Mouse (Mus musculus): ENCODE data around the gene Rbms3.

Gene Rbms3

DNA sequence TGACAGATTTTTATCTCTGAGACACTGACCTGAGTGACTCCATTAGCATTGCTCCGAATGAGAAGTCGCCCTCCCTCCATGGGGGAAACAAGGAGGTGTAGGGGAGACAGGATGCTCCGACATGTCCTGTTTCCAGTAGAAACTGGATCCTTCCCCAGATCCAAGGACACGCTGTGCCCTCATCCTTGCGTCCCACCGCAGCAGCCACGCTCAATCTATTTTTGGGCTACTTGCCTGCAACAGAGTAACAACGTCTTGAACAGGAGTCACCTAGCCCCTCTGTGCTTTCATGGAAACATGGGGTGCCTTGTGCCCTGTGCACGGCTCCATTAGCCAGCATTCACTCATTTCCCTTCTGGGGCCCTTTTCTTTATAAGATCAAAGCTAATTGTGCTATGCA is at the start of gene Rbms3:
Rbms3 (minus strand) TSS at position 143 of the 400 bp plus-strand sequence.
- no peak for DNase-seq (ENCODE audit: low spot score in 2 of 2)

GRCm38 (mm10) chr9:117673311-117673710 is 43.6 kb upstream of the Rbms3 start:
- DNase-seq (ENCODE audit: low spot score in 2 of 2): no peak

- DNase-seq (ENCODE audit: low spot score in 2 of 2): no peak
Measured at GRCm38 (mm10) chr9:117654626-117655025, 24.9 kb upstream of the Rbms3 start.

- no peak for DNase-seq (ENCODE audit: low spot score in 2 of 2)
Measured at GRCm38 (mm10) chr9:117653641-117654040, 23.9 kb upstream of the Rbms3 start.

GRCm38 (mm10) chr9:117646131-117646530 is 16.4 kb upstream of the Rbms3 start:
- DNase-seq (ENCODE audit: low spot score in 2 of 2): no peak

DNA sequence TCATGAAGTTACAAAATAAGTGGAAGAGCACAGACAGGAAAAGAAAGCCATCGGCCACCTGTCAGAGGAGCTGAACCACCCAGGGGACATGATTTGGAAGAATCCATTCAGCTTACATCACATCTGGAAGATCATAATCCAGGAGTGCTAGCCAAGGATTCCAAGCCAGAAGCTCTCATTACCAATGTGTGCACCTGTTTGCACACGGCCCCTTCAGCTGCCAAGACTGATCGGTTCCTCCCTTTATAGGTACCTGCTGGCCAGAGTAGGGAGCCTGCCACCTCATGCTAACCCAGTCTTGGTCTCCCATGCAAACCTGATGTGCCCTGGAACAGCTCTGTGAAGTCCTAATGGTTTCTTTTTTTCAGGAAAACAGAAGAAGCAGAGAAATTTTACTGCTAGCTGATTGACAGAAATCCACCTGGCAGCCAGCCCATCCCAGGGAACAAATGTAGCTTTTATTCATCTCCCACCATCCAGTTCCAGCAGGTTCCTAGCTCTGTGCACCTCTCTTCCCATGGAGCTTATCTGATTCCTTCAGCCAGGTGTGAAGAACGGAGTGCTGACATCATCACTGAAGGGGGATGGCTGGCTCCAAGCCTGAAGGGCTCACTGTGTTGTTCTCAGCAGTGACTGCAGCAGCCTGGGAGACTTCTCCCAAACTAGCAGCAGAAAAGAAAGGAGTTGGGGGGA is 11.5 kb upstream of the Rbms3 start:
- no peak for DNase-seq (ENCODE audit: low spot score in 2 of 2)

- no peak for DNase-seq (ENCODE audit: low spot score in 2 of 2)
Measured at GRCm38 (mm10) chr9:117638623-117639185, 9.0 kb upstream of the Rbms3 start.

- DNase-seq (ENCODE audit: low spot score in 2 of 2): no peak
Measured at GRCm38 (mm10) chr9:117636492-117636891, 6.8 kb upstream of the Rbms3 start.

DNA sequence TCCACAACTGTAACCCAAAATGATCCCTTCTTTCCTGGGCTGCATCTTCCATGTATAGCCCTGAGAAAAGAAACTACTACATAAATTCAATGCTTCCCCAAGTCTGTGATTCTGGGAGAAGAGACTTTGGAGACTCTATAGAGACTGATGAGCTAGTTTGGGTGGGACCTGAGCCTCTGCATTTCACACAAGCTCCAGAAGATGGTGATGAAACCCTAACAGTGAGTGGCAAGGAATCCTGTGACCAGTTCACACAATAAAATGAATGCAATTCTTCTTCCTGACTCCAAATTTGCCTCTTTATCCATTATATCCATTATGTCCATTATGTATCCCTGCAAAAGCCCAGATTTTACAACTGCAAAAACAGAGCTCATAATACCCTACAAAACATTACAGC is 2.5 kb downstream of the Rbms3 start:
- DNase-seq (ENCODE audit: low spot score in 2 of 2): no peak

- DNase-seq (ENCODE audit: low spot score in 2 of 2): peak in 1 of 2 experiments; percentile 45
Measured at GRCm38 (mm10) chr9:117600781-117601180, 28.9 kb downstream of the Rbms3 start.

DNA sequence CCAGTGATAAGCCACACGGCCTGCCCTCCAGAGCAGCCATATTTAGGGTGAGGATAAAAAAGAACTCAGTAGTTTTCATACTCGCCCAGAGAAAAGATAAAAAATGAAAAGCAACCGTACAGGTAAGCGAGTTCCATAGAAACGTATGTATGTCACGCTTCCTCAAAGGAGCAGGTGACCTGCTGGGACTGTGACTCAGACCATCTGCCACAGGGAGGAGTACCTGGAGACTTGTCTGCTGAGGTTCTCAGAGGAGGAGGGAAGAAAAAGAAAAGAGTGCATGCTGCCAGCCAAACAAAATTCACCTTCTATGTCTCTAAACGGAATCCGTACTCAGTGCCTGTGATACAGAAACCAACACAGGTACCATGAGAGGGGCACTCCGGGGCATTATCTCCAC is 30.4 kb downstream of the Rbms3 start:
- no peak for DNase-seq (ENCODE audit: low spot score in 2 of 2)

DNA sequence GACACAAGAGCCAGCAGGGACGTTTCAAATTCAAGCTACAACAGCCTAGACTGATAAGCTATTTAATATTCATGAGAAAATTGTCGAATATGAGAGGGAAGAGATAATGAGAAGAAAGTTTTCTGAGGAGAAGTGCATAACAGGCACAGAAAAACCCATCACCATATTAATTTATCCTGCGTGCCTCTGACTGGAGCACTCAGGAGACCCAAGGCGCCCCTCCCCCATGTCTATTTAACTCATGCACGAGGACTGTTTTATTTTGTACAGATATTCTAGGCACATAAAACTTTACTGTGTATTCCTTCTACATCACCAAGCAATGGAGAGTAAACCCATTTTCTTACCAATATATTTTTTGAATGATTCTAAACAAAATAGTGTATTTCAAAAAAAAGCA is 33.6 kb downstream of the Rbms3 start:
- no peak for DNase-seq (ENCODE audit: low spot score in 2 of 2)

DNA sequence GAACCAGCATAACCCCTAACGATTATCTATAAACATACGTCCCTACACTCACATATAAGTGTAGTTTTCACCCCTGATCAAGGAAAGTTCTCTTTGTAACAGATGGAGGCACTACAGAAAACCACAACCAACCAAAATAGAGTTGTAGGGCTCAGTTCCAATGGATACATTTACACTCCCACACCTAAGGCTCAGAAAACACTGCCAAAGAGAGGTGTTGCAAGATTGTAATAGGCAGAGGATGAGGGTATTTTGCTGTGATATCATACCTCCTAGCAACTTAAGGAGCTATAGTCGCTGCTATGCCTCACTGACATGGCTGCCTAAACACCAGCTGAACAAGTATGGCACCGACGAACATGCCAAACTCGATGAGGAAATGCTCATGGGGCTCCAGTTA is 44.4 kb downstream of the Rbms3 start:
- DNase-seq (ENCODE audit: low spot score in 2 of 2): no peak

DNA sequence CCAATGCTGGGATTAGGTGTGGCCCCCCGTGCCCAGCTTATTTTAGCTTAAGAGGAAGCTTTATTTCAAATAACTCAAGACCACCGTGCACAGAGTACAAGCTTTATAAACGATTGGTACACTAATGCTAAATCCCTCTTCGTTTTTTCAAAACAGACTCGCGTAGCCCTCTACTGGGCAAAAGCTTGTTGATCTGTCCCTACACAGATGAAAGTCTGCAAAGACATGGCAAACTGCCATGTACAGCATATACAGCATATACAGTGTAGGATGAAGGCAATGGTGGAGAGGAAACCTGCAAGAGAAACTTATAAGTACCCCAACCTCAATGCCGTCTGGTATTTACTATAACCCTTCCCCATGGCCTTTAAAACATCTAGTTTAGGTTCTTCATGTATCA is 46.1 kb downstream of the Rbms3 start:
- DNase-seq (ENCODE audit: low spot score in 2 of 2): peak in 1 of 2 experiments; percentile 15

DNA sequence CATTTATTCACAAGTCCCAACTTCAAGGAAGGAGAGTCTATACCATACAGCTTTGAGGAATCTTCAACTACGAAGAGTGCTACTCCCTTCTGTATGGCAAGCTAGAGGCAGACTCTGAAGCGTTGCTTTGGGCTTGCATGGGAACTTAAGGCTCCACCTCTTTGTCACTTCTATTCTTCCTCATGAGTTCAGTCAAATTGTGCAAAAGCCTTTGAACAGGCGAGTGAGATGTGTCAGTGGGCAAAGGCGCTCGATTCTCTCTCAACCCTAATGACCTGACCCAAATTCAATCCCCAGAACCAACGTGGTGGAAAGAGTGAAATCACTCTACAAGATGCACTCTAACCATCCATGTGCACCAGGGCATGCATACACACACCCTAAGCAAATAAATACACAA is 47.1 kb downstream of the Rbms3 start:
- DNase-seq (ENCODE audit: low spot score in 2 of 2): no peak

GRCm38 (mm10) chr9:117571186-117571855 is 58.4 kb downstream of the Rbms3 start:
- no peak for DNase-seq (ENCODE audit: low spot score in 2 of 2)

DNA sequence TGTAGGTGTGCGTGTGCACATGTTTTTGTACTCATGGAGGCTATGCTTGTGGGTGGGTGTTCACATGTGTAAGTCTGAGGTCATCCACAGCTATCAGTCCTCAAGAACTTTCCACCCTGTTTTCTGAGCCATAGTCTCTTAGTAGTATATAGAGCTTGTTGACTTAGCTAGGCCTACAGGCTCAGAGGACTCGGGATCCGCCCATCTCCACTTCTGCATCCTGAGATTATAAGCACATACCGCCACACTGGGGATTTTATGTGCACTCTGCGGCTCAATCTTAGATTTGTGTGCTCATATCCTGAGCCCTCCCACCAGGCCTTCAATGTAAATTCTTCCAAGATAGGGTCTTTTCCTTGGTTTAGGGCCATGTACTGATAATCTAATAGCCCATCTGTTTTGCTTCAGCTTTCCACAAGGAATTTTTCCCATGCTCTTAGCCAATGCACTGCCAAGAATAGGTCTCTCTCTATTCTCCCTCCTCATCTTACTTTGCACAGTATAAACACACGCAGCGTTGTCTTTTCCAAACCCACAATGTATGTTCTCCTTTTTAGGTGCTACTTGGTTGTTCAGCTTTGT is 59.4 kb downstream of the Rbms3 start:
- DNase-seq (ENCODE audit: low spot score in 2 of 2): no peak

DNA sequence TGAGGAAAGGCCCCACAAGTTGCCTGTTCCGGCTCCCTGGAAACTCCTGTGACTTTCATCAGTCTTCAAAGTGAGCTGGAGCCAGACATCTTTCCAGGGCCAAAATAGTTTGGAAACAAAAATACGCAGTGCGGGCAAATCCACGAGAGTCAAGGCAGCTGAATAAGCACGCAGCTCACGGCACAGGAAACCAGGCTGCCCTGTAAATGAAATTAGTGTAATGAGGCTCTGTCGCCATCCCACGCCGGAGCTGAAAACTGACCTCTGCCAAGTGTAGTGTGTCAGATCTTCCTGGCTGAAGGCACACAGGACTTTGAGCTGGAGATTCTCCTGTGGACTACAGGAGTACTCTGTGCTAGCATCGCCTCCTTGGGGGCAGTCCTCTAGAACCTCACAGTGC is 63.4 kb downstream of the Rbms3 start:
- no peak for DNase-seq (ENCODE audit: low spot score in 2 of 2)

DNA sequence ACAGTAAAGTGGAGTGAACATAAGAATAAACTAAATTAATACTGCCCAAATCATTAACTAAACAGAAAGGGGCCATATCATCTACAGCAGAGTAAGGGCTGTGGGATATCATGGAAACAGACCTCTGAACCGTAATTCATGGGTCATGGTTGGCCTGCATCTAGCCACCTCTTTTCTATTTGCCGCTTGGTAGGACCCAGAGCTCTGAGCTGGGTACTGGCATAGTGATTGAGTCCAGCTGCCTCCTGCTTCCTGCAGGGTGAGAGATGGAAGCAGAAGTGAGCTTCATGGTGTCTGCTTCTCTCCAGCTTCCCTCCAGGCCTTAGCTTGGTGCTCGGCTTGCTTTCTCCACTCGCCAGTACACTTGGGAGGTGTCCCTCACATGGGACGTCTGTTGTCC is 71.2 kb downstream of the Rbms3 start:
- no peak for DNase-seq (ENCODE audit: low spot score in 2 of 2)

DNA sequence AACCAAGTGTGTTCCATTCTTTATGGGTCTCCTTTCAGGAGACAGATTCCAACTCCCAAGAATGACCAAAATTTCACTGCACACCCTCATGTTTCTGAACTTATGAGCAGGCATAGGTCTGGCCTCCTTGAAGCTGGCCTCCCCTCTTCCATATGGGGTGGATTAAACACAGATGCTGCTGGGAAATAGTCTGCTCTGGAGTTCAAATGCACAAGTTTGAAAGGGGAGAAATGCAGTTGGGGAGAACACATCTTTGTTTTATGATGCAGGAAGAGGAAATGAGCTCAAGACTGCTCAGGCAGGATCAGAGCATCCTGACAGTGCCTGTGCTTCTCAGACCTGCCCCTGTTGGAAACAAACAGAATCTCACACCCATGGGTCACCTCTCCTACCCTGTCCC is 75.4 kb downstream of the Rbms3 start:
- no peak for DNase-seq (ENCODE audit: low spot score in 2 of 2)

GRCm38 (mm10) chr9:117529281-117529680 is 100.4 kb downstream of the Rbms3 start:
- DNase-seq (ENCODE audit: low spot score in 2 of 2): no peak

DNA sequence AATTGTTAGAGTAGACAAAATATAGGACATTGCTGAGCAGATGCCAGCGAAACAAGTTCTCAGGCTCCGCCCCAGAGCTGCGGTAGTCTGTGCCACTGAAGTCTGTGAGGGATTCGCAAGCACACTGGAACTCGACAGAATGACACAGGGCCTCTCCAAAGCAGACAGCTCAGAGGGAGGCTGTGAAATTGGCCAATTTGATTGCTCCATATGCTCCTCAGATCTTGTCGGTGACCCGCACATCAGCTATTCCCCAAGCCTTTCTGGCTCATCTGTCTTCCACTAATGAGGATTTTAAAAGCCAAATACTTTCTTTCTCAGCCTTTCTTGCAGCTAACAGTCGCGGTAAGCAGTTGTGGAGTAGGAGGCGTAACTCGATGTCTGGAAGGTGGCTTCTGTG is 120.8 kb downstream of the Rbms3 start:
- peak in 1 of 2 experiments; percentile 2 for DNase-seq (ENCODE audit: low spot score in 2 of 2)

GRCm38 (mm10) chr9:117491866-117492265 is 137.8 kb downstream of the Rbms3 start:
- DNase-seq (ENCODE audit: low spot score in 2 of 2): no peak
